Mouse (Mus musculus): ENCODE data around the gene Usp6nl.

DNA sequence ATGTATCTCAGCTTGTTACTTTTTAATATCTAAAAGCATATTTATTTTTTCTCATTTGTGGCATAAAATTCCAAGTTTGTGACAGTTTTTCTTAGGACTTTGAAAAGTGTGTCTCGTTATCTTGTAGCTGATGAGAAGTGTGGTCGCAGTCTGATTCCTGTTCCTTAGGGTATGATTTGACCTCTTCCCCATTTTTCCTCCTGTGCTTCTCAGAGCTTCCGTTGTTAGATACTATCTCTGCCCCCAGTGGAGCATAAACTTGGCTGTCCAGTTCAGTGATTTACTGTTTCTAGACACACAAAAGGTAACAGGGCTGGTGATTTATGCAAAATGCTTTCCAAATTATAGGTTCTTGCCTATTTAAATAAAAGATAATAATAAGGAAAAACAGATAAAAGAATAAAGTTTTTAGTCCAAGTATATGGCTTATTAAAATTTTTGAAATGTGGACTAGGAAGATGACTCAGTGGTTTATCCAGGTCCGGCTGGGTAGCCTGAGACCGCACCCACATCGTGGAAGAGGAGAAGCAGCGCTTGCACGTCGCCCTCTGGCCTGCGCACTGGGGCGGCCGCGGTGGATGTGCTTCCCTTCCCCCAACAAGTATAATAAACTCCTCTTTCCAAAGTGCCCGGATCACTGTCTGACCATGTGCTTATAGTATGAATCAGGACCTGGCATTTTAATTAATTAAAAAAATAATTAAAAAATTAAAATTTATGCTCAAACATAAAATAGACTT lies 62.1 kb downstream of the Usp6nl start:
- TF ChIP-seq EP300 (IDR thresholded peaks at IDR 0.05; ENCODE audit: low read depth) (no peak), CTCF (IDR thresholded peaks at IDR 0.05; ENCODE audit: low read depth) (no peak)

Data from heart, postnatal 0 days (tissue).